Comparison of ENCODE assay signal across 24 mouse cellular contexts in genomic region chr2:180959605-180960004, GRCm38 (mm10). TPM values are rescaled to one million over a fixed set of nuclear protein-coding genes. Genes with fewer than 3 reads are reported as not detected.
DNase-seq lines count a peak whose midpoint lies in the region; ATAC-seq and TF ChIP-seq lines count a peak whose summit lies in the region.
"Had no signal": no experiment of that assay in that cellular context is flagged by ENCODE, and none has a peak within 500 bp of the region (broad histone marks: within the 10 kb centered on the region; RNA-seq: fewer than 3 reads in every experiment).

No protein-coding gene starts in this region.

- DNase-seq in lung, postnatal 0 days (ENCODE audit: low spot score): peak; percentile 78
- DNase-seq in lung, postnatal 25 days (ENCODE audit: low spot score): no peak
- peak; percentile 22 for DNase-seq in adipocyte (ENCODE audit: low spot score)
- DNase-seq in urinary bladder, adult 2 months (ENCODE audit: low spot score): no peak
- DNase-seq in midbrain, embryonic 10.5 days (ENCODE audit: low spot score): no peak
- DNase-seq: adrenal gland, adult 2 months; adrenal gland, postnatal 25 days; cerebellum, adult 2 months; cerebellum, postnatal 10 days; gastrocnemius, postnatal 36 days; heart, adult 11 months; heart, postnatal 36 days had no signal

- no peak for ATAC-seq in intestine, embryonic 15.5 days
- no peak for ATAC-seq in intestine, embryonic 16.5 days
- peak; percentile 29; the same call in 1 of the 2 replicates for ATAC-seq in lung, postnatal 0 days
- ATAC-seq in stomach, embryonic 16.5 days (ENCODE audit: insufficient read depth, low FRiP score): no peak
- ATAC-seq: activated CD4-positive, CD25-positive, alpha-beta regulatory T cell, adult 4 months; forebrain, embryonic 14.5 days; hindbrain, embryonic 16.5 days had no signal

- no peak for TF ChIP-seq EP300 in lung, postnatal 0 days (IDR thresholded peaks at IDR 0.05)

- WGBS in intestine, embryonic 15.5 days: 66% methylated on average over 7 of the region's 7 CpGs
- 58% methylated on average over 7 of the region's 7 CpGs for WGBS in intestine, embryonic 16.5 days
- 50% methylated on average over 7 of the region's 7 CpGs for WGBS in lung, postnatal 0 days
- WGBS in stomach, embryonic 16.5 days: 57% methylated on average over 7 of the region's 7 CpGs
- WGBS in midbrain, embryonic 10.5 days: 87% methylated on average over 7 of the region's 7 CpGs

- 0 out of 2 replicates have a peak overlapping the region, but pooled peaks have one; percentile 3 for H3K27ac ChIP-seq in intestine, embryonic 15.5 days
- H3K27ac ChIP-seq in intestine, embryonic 16.5 days (ENCODE audit: low read length): no peak overlapping the region
- H3K27ac ChIP-seq in lung, postnatal 0 days (ENCODE audit: low read length): 0 out of 2 replicates have a peak overlapping the region, but pooled peaks have one; percentile 62
- H3K27ac ChIP-seq in stomach, embryonic 16.5 days (ENCODE audit: low read length): peak overlapping the region; percentile 33; the same call in 1 of the 2 replicates
- no peak overlapping the region for H3K27ac ChIP-seq in midbrain, embryonic 10.5 days (replicated peaks)
- H3K27ac ChIP-seq: embryonic facial prominence, embryonic 10.5 days; forebrain, embryonic 10.5 days; heart, embryonic 13.5 days; hindbrain, embryonic 12.5 days had no signal

- H3K4me3 ChIP-seq in intestine, embryonic 15.5 days (replicated peaks): no peak overlapping the region
- no peak overlapping the region for H3K4me3 ChIP-seq in intestine, embryonic 16.5 days (ENCODE audit: low read length)
- H3K4me3 ChIP-seq in lung, postnatal 0 days (ENCODE audit: low read depth, low read length): no peak overlapping the region
- no peak overlapping the region for H3K4me3 ChIP-seq in stomach, embryonic 16.5 days (replicated peaks; ENCODE audit: low read length)
- H3K4me3 ChIP-seq in midbrain, embryonic 10.5 days: no peak overlapping the region
- H3K4me3 ChIP-seq: embryonic facial prominence, embryonic 10.5 days; erythroblast, embryonic 14.5 days; forebrain, embryonic 10.5 days; heart, embryonic 13.5 days; hindbrain, embryonic 12.5 days had no signal

- no peak overlapping the region for H3K9ac ChIP-seq in intestine, embryonic 15.5 days
- H3K9ac ChIP-seq in intestine, embryonic 16.5 days (ENCODE audit: low read depth, low read length): no peak overlapping the region
- H3K9ac ChIP-seq in lung, postnatal 0 days (replicated peaks; ENCODE audit: low read depth): no peak overlapping the region
- no peak overlapping the region for H3K9ac ChIP-seq in stomach, embryonic 16.5 days (ENCODE audit: low read length)
- H3K9ac ChIP-seq: heart, embryonic 13.5 days; hindbrain, embryonic 12.5 days had no signal

- no peaks in the 10 kb centered on the region for H3K9me3 ChIP-seq in intestine, embryonic 15.5 days
- H3K9me3 ChIP-seq in intestine, embryonic 16.5 days (ENCODE audit: control insufficient read depth, low read length): no peaks in the 10 kb centered on the region
- no peaks in the 10 kb centered on the region for H3K9me3 ChIP-seq in lung, postnatal 0 days (ENCODE audit: low read length)
- no peaks in the 10 kb centered on the region for H3K9me3 ChIP-seq in stomach, embryonic 16.5 days (replicated peaks; ENCODE audit: control insufficient read depth, low read length)
- H3K9me3 ChIP-seq in midbrain, embryonic 10.5 days (replicated peaks): no peaks in the 10 kb centered on the region
- H3K9me3 ChIP-seq: embryonic facial prominence, embryonic 10.5 days; forebrain, embryonic 10.5 days; heart, embryonic 13.5 days; hindbrain, embryonic 12.5 days had no signal

- H3K4me2 ChIP-seq in intestine, embryonic 15.5 days (replicated peaks): no peak overlapping the region
- H3K4me2 ChIP-seq in intestine, embryonic 16.5 days (ENCODE audit: low read depth, low read length): no peak overlapping the region
- no peak overlapping the region for H3K4me2 ChIP-seq in lung, postnatal 0 days (replicated peaks; ENCODE audit: low read depth, low read length)
- no peak overlapping the region for H3K4me2 ChIP-seq in stomach, embryonic 16.5 days (ENCODE audit: low read depth, low read length)
- H3K4me2 ChIP-seq: heart, embryonic 13.5 days; hindbrain, embryonic 12.5 days had no signal

- no peaks in the 10 kb centered on the region; the same call in 1 of the 2 replicates for H3K27me3 ChIP-seq in intestine, embryonic 15.5 days (replicated peaks)
- no peaks in the 10 kb centered on the region for H3K27me3 ChIP-seq in intestine, embryonic 16.5 days (replicated peaks; ENCODE audit: control insufficient read depth, insufficient read depth, low read length)
- H3K27me3 ChIP-seq in lung, postnatal 0 days (replicated peaks; ENCODE audit: insufficient read depth, low read length): 0 out of 2 replicates have a peak, but pooled peaks cover 4% of the 10 kb centered on the region
- no peaks in the 10 kb centered on the region for H3K27me3 ChIP-seq in stomach, embryonic 16.5 days (ENCODE audit: control insufficient read depth, insufficient read depth, low read length)
- H3K27me3 ChIP-seq in midbrain, embryonic 10.5 days (ENCODE audit: low read depth, poor library complexity, severe bottlenecking): peaks cover 17% of the 10 kb centered on the region
- H3K27me3 ChIP-seq: hindbrain, embryonic 12.5 days had no signal

- H3K36me3 ChIP-seq in intestine, embryonic 15.5 days: no peaks in the 10 kb centered on the region
- no peaks in the 10 kb centered on the region for H3K36me3 ChIP-seq in intestine, embryonic 16.5 days (ENCODE audit: control insufficient read depth, insufficient read depth, low read length)
- H3K36me3 ChIP-seq in lung, postnatal 0 days (ENCODE audit: insufficient read depth, low read length): no peaks in the 10 kb centered on the region
- H3K36me3 ChIP-seq in stomach, embryonic 16.5 days (ENCODE audit: control insufficient read depth, insufficient read depth, low read length): no peaks in the 10 kb centered on the region
- H3K36me3 ChIP-seq in midbrain, embryonic 10.5 days: no peaks in the 10 kb centered on the region
- H3K36me3 ChIP-seq: embryonic facial prominence, embryonic 10.5 days; forebrain, embryonic 10.5 days; heart, embryonic 13.5 days; hindbrain, embryonic 12.5 days had no signal

- TF ChIP-seq CTCF in lung, postnatal 0 days (IDR thresholded peaks at IDR 0.05): no peak

- H3K4me1 ChIP-seq in intestine, embryonic 15.5 days (replicated peaks): peaks cover 19% of the 10 kb centered on the region
- H3K4me1 ChIP-seq in intestine, embryonic 16.5 days (ENCODE audit: control insufficient read depth, insufficient read depth, low read length): peaks cover 23% of the 10 kb centered on the region
- 0 out of 2 replicates have a peak, but pooled peaks cover 2% of the 10 kb centered on the region for H3K4me1 ChIP-seq in lung, postnatal 0 days (ENCODE audit: insufficient read depth, low read depth, low read length)
- peaks cover 24% of the 10 kb centered on the region for H3K4me1 ChIP-seq in stomach, embryonic 16.5 days (ENCODE audit: control insufficient read depth, insufficient read depth, low read length)
- H3K4me1 ChIP-seq in midbrain, embryonic 10.5 days: peaks cover 26% of the 10 kb centered on the region

RNA-seq across cellular contexts. Expression of gene Nkain4, which starts 5.1 kb away (rescaled TPM):
- 37.4 and 41.1 TPM in 2 replicates for polyA plus RNA-seq in intestine, embryonic 15.5 days (2015; fragmentation: Nextera tagmentation; extraction: Ambion mirVana)
- polyA plus RNA-seq in intestine, embryonic 16.5 days (2015; fragmentation: Nextera tagmentation; extraction: Ambion mirVana): 29.9 and 32.5 TPM in 2 replicates
- 110 and 113 TPM in 2 replicates for polyA plus RNA-seq in lung, postnatal 0 days (2015; fragmentation: Nextera tagmentation; extraction: Ambion mirVana)
- polyA plus RNA-seq in stomach, embryonic 16.5 days (2015; fragmentation: Nextera tagmentation; extraction: Ambion mirVana): 53.7 and 59.9 TPM in 2 replicates
- 50.7 and 72.3 TPM in 2 replicates for polyA plus RNA-seq in urinary bladder, adult 2 months (2012; rRNA removed)
- 43.7 and 59.7 TPM in 2 replicates for polyA plus RNA-seq in midbrain, embryonic 10.5 days (2016; fragmentation: Nextera tagmentation; extraction: Ambion mirVana)
- polyA plus RNA-seq: activated CD4-positive, CD25-positive, alpha-beta regulatory T cell, adult 4 months; erythroblast, embryonic 14.5 days had no signal

RNA-seq across cellular contexts. Expression of gene Arfgap1, which starts 7.4 kb away (rescaled TPM):
- 77.9 and 85.0 TPM in 2 replicates for polyA plus RNA-seq in intestine, embryonic 15.5 days (2015; fragmentation: Nextera tagmentation; extraction: Ambion mirVana)
- 74.2 and 82.4 TPM in 2 replicates for polyA plus RNA-seq in intestine, embryonic 16.5 days (2015; fragmentation: Nextera tagmentation; extraction: Ambion mirVana)
- 50.5 and 52.9 TPM in 2 replicates for polyA plus RNA-seq in lung, postnatal 0 days (2015; fragmentation: Nextera tagmentation; extraction: Ambion mirVana)
- 104 and 108 TPM in 2 replicates for polyA plus RNA-seq in stomach, embryonic 16.5 days (2015; fragmentation: Nextera tagmentation; extraction: Ambion mirVana)
- 68.7 and 77.1 TPM in 2 replicates for polyA plus RNA-seq in urinary bladder, adult 2 months (2012; rRNA removed)
- polyA plus RNA-seq in midbrain, embryonic 10.5 days (2016; fragmentation: Nextera tagmentation; extraction: Ambion mirVana): 81.6 and 87.1 TPM in 2 replicates

RNA-seq across cellular contexts. Expression of gene Col20a1, which starts 26.7 kb away (rescaled TPM):
- polyA plus RNA-seq in intestine, embryonic 15.5 days (2015; fragmentation: Nextera tagmentation; extraction: Ambion mirVana): 0.39 and 0.52 TPM in 2 replicates
- 0.27 and 0.61 TPM in 2 replicates for polyA plus RNA-seq in intestine, embryonic 16.5 days (2015; fragmentation: Nextera tagmentation; extraction: Ambion mirVana)
- 0.20 and 0.30 TPM in 2 replicates for polyA plus RNA-seq in lung, postnatal 0 days (2015; fragmentation: Nextera tagmentation; extraction: Ambion mirVana)
- polyA plus RNA-seq in stomach, embryonic 16.5 days (2015; fragmentation: Nextera tagmentation; extraction: Ambion mirVana): 0.94 TPM in 2 replicates
- polyA plus RNA-seq in urinary bladder, adult 2 months (2012; rRNA removed): 4.1 and 4.5 TPM in 2 replicates
- polyA plus RNA-seq in midbrain, embryonic 10.5 days (2016; fragmentation: Nextera tagmentation; extraction: Ambion mirVana): 0.14 and 0.52 TPM in 2 replicates

RNA-seq across cellular contexts. Expression of gene Birc7, which starts 30.8 kb away (rescaled TPM):
- not detected in 2 replicates for polyA plus RNA-seq in intestine, embryonic 15.5 days (2015; fragmentation: Nextera tagmentation; extraction: Ambion mirVana)
- 0.09 TPM in 1 of 2 replicates, not detected in the other for polyA plus RNA-seq in intestine, embryonic 16.5 days (2015; fragmentation: Nextera tagmentation; extraction: Ambion mirVana)
- not detected in 2 replicates for polyA plus RNA-seq in lung, postnatal 0 days (2015; fragmentation: Nextera tagmentation; extraction: Ambion mirVana)
- 0.15 TPM in 1 of 2 replicates, not detected in the other for polyA plus RNA-seq in stomach, embryonic 16.5 days (2015; fragmentation: Nextera tagmentation; extraction: Ambion mirVana)
- polyA plus RNA-seq in urinary bladder, adult 2 months (2012; rRNA removed): not detected in 2 replicates
- polyA plus RNA-seq in midbrain, embryonic 10.5 days (2016; fragmentation: Nextera tagmentation; extraction: Ambion mirVana): 0.48 and 0.56 TPM in 2 replicates
- polyA plus RNA-seq: activated CD4-positive, CD25-positive, alpha-beta regulatory T cell, adult 4 months; adrenal gland, adult 2 months; embryonic facial prominence, embryonic 14.5 days; erythroblast, embryonic 14.5 days; forebrain, embryonic 14.5 days had no signal

RNA-seq across cellular contexts. Expression of gene Ythdf1, which starts 38.9 kb away (rescaled TPM):
- 46.9 and 49.3 TPM in 2 replicates for polyA plus RNA-seq in intestine, embryonic 15.5 days (2015; fragmentation: Nextera tagmentation; extraction: Ambion mirVana)
- polyA plus RNA-seq in intestine, embryonic 16.5 days (2015; fragmentation: Nextera tagmentation; extraction: Ambion mirVana): 9.2 and 9.8 TPM in 2 replicates
- polyA plus RNA-seq in lung, postnatal 0 days (2015; fragmentation: Nextera tagmentation; extraction: Ambion mirVana): 40.3 and 42.4 TPM in 2 replicates
- polyA plus RNA-seq in stomach, embryonic 16.5 days (2015; fragmentation: Nextera tagmentation; extraction: Ambion mirVana): 10.9 and 11.6 TPM in 2 replicates
- 40.2 and 41.6 TPM in 2 replicates for polyA plus RNA-seq in urinary bladder, adult 2 months (2012; rRNA removed)
- polyA plus RNA-seq in midbrain, embryonic 10.5 days (2016; fragmentation: Nextera tagmentation; extraction: Ambion mirVana): 51.9 and 61.4 TPM in 2 replicates

Comparison
In these comparisons a context has a peak if more than half of its experiments do, and no peak if none do; other contexts are left out.
1. H3K27ac ChIP-seq: peak in intestine, embryonic 15.5 days (single experiment), lung, postnatal 0 days (single experiment) and stomach, embryonic 16.5 days (single experiment); none in intestine, embryonic 16.5 days (single experiment) and midbrain, embryonic 10.5 days (single experiment).
2. DNase-seq: peak in lung, postnatal 0 days (single experiment) and adipocyte (single experiment); none in lung, postnatal 25 days (single experiment), urinary bladder, adult 2 months (single experiment) and midbrain, embryonic 10.5 days (single experiment).